Mouse (Mus musculus): Measurements from ENCODE around the gene Elmsan1.

- TF ChIP-seq CTCF (IDR thresholded peaks at IDR 0.05; ENCODE audit: low read depth, low read length): no peak
- TF ChIP-seq GATA1 (IDR thresholded peaks at IDR 0.05; ENCODE audit: borderline replicate concordance, low read length): no peak
- no peak for TF ChIP-seq TAL1 (conservative IDR thresholded peaks at IDR 0.05; ENCODE audit: low read depth, low read length)
Observed at GRCm38 (mm10) chr12:84191770-84192169, 26.9 kb downstream of the Elmsan1 start.
